Mouse (Mus musculus) adrenal gland, postnatal 14 days (tissue): ENCODE measurements at regions not wholly inside any gene's neighbourhood (a gene's known extent, or its start where the extent isn't known, plus 50 kb on each side); places are given as distances from the start of the nearest gene placed in this dataset.
A peak's percentile ranks its signal among the peaks of the same experiment; 100 is the strongest.

Source experiments
- DNase-seq: peaks from one replicate; pipeline ENCODE4 v3.0.0; 2021; ENCODE audit warnings: mixed read lengths

DNA sequence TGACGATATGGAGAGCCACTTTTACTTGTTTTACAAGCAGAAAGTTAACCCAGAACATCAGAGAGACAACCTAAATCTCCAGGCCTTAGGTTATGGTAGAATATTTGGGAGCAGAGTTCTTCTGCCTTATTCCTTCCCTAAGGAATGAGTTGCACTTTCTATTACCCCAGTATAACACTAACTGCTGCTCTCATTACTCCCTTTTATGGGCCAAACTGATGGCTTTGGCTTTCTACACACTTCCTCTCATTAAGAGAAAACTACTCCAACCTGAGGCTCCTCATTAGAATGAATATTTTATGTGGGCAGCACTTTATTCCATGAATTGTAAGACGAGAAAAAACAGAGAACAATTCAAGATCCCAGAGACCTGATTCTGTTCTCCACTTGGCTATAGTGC, 289.0 kb upstream of the Tnc start:
- no peak for DNase-seq

DNA sequence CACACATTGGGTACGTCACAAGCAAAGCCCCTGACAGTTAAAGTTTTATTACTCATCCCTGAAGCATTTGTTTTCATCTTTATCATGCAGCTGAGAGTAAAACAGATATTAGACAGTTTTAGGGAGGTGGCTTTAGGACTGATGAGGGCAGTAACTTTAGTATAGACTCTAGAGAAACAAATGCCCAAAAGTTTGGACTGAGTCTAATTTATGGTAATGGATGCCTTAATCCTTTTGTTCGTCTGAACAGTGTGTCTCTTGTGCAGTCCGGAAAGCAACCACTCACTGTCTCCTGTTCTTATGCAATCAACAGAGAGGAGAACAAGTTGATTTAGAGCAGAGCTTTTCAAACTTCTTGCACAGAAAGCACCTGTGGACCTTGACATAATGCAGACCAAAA, 283.4 kb upstream of the Tnc start:
- DNase-seq, result no peak

DNA sequence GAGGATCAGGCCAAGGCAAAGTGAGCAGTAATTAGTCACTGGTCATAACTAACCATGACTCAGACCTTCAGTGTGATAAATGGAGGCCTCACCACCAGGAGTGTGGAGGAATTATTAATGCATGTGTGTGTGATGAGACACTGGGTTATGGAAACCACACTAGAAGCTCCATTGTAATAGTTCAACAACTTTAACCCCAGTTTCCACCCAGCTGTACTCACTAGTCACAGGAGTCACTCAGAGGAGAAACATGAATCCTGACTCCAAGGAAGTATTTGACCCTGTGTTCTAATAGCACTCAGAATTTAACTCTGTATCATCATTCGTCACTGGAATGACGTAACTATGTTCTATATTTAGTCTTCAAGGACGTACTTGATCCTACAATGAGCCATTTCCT, 277.6 kb upstream of the Tnc start:
- no peak for DNase-seq

DNA sequence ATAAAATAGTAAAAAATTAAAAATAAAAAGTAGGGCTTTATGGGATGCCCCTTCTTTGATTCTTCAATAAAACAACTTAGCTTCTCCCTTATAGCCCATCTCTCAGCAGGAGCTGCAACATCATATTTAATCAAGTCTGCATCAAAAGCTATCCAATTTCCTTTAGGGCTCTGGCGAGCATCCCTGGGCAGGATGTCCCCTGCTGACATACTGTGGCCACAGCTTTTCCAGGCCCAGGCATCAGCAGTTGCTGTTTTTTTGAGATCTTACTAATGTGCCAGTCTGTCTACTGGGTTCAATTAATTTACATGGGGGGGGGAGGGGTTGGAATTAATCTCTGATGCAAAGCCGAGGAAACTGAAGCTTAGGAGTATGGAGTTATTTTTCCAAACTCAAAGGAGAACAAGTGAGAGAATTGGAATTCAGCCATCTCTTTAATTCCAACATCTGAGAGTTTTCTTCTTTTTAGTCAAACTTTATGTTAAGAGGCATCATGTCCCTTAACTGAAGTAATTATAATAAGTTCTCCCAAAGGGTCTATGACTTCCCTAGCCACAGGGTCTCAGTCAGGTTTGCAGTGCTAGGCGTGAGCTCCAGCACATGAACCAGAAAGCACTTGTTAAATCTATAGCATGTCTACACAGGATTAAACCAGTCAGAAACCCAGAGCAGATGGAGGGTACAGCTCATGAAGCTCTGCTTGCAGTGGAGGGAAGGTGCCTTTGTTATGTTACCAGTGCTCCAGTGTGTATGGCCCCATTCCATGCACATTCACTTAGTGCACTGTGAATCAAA, 269.9 kb upstream of the Tnc start:
- no peak for DNase-seq

DNA sequence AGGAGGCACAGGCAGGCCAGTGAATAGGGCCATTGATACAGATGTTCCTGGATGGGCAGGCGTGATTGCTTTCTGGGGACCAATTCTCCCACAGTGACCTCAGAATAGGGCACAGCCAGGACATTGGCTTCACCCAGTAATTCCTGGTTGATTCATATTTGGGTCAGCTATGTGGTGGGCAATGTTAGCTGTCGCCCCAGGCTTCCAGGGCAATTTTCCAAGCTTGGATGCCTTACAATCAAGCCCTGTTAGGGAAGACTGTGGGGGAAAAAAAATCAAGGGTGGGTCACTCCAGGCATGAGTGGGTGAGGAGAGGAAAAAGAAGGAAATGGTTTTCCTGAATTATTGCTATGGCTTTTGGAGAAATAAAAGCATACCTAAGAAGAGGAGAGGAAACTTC, 250.1 kb upstream of the Tnc start:
- DNase-seq, result no peak

DNA sequence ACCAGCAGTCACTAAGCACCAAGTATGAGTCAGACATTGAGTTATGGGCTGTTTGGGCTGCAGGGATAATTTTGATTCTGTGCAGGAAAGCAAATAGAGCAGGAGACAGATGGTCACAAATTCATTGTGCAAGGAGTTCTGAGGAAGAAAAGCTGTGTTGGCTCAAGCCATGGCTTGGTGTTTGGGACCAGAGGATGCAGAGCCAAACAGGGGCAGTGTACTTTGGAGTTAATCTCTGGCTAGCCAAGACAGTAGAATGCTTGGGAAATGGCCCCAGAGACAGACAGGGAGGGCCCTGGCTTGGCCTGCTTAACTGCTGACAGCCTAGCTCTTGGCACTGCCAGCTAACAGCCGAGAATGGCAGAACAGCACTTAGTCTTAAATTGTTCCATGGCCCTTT, 235.7 kb upstream of the Tnc start:
- DNase-seq, result peak; percentile 21

DNA sequence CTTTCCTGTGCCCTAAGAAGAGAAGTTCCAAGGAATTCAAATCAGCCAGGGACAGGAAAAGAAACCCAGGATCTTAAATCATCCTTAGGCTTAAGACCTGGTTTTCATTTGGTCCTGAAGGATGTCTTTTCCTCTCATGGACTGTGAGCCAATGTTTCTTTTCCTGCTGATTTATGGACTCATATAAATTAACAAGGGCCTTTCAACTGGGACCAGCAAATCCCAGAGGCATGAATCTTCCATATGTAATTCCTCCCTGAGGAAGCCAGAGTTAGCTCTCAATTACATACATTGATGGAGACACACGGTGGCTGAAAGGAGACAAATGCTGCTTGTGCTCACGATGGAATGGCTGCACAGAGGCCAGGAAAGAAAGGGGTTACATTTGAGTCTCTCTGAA, 230.2 kb upstream of the Tnc start:
- DNase-seq, result no peak

DNA sequence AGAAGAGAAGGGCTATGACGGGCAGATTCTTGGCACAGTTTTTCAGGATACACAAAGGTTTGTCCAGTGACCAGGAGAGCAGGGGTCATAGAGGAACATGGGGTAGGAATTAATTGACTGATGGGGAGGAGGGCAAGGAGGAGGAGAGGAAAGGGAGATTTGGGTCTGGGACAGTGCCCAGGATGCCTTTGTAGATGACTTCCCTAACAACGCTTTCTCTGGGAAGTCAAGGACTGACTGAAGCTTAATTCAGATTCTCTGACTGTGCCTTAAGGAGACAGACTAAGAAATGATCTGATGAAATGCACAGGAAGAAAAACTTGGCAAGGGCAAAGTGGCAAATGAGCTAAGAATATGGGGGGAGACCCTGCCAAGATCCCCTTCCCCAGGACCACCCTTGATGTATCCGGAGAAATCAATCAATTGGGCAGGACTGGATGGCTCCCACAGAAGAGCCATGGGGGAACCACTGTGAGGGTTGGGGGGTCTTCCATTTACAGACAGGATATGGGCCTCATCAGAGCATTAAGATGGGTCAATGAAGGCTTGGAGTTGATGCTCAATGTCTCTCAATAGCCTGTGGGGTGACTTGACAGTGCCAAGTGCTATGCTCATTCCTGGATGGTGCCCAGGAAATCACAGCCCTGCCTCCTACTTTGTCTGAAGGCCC, 227.6 kb upstream of the Tnc start:
- DNase-seq, result no peak

DNA sequence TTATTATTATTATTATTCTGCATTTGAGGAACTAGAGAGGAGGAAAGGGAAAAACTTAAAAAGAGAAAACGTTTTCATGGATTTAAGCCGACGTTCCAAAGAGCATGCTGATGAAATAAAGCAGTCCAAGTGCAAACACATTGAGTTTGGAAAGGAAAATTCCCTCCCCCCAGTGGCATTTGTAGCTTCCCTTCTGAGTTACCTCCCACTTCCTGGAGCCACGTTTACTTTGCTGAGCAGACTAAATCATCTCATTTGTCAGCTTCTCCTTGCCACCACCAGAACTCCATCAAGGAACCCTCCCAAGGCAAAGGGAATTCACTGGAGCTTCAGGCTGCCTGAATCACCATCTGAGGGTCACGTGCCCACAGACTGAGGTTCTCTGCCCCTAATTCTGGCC, 223.0 kb upstream of the Tnc start:
- DNase-seq, result no peak

DNA sequence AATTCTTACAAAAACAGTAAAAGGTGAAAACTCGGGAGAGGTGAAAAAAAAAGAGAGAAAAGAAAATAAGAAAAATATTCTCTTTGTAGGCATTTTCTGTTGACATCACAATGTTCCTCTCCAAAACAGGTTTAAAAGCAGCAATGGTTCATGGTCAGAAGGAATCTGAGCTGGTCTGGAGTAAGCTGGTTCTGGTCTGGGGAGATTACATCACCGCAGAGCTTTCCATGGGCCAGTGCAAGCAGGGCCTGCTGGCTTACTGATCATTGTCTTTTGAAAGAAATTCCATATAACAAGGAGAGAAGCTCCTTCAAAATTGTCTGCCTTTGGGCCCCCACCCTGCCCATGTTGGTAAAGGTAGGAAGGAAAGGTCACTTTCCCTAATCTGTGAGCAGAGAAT, 222.3 kb upstream of the Tnc start:
- no peak for DNase-seq

DNA sequence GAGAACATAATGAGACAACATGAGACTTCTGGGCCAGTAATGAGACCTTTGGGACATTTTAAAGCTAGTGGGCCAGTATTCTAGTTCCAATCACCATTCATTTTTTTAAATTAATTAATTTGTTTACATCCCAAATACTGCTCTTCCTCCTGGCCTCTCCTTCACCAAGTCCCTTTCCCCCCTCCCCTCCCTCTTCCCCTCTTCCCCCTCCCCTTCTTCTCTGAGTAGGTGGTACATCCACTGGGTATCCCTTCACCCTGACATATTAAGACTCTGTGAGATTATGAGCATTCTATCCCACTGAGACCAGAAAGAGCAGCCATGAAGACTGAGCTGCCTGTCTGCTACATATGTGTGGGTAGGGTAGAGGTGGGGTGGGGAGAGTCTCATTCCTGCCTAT, 213.7 kb upstream of the Tnc start:
- no peak for DNase-seq

DNA sequence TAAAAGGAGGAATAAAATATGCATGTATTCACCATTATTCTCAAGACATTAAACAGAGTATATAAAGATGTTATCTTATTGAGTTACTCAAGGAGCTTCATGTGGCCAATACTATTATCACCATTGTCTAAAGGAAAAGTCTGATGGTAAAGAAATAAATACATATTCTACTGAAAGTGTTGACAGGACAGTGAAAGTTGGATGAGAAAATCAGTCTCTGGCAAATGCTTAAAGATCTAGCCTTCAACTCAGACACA, 213.3 kb upstream of the Tnc start:
- no peak for DNase-seq

DNA sequence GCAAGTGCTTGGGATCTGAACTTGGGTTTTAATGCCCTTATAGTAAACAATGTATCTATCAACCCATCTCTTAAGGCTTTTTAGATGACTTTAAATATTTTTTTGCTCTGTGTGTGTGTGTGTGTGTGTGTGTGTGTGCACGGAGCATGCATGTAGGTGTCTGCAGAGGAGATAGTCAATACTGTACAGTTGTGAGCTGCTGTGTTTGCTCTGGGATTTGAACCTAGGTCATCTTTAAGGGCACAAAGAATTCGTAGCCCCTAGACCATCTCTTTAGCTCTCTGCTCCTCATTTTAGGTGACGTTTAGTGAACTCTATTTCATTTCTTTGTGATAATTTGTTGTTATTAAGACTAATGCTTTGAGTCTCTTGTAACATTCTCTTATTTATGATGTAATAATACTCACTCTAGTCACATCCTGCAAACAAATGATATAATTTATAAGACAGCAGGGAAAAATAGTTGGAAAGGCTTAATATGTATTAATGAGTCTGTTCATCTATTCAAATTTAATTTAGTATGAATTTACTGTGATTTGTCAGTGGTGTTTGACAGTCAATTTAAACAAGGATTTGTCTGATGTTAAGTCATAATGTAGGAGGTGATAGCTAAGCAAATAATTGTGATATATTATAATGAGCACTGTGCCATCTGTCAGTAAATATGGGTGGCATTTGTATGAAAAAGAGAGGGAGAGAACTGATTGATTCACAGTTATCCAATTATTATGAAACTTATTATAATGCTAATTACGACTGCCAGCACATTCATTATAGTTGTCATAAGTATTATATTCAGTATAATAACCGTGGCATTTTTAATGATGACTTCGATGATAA, 212.8 kb upstream of the Tnc start:
- DNase-seq, result no peak

DNA sequence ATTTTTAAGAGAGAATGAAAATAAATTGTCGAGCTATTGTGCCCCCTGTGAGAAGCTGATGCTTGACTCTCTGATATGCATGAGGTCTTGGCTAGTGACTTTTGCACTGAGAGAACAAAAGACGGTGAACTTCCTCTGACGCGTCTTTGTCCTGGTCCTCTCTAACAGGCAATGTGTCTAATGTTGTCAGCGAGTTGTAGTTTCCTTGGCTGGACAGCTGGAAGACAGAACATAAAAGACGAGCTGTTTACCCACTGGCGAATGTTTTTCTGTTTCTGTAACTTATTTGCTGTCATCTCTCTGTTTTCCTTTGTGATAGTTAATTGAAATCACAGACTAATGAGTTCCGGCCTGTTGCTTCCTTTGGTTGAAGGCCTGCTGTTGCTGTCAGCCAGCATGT, 208.4 kb upstream of the Tnc start:
- no peak for DNase-seq

DNA sequence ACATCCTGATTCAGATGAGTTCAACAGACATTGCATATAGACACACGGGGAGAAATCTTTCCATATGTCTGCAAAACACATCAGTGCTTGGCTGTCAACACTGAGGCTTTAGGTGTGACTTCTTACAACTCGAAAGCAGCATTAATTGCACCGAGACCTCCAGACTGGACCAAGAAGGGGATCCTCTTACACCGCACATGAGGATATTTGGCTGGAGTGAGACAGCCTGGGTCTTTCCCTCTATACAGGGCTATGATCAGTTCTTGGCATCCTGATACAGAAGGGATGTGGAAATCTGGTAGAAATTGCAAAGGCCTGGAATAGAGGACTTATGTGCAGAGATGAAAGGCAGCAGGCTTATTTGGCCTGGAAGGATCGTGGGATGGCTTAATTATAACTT, 203.9 kb upstream of the Tnc start:
- DNase-seq, result no peak

DNA sequence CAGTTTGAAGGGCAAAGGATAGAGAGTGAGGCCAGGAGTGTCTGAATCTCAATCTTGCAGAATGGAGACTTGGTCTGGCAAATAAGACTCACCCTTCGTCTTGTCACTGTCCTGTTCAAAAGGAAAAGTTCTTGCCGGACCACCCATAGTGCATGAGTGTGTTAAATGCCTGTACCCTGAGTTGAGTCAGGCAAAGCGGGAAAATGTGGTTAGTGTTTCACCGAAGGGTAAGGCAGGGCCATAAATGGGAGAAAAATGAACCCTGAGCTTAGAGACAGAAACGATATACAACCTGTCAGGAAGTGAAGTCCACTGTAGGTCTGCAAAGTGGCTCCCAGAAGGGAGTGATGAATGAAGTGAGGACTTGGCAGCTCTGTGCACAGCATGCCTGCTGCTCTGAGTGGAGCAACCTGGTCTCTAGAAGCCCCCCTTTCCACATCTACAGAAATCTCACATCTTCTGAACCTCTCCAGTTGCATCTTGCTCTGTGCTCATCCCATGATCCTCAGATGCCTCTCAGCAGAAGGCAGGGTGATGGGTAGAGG, 191.5 kb upstream of the Tnc start:
- DNase-seq, result no peak

DNA sequence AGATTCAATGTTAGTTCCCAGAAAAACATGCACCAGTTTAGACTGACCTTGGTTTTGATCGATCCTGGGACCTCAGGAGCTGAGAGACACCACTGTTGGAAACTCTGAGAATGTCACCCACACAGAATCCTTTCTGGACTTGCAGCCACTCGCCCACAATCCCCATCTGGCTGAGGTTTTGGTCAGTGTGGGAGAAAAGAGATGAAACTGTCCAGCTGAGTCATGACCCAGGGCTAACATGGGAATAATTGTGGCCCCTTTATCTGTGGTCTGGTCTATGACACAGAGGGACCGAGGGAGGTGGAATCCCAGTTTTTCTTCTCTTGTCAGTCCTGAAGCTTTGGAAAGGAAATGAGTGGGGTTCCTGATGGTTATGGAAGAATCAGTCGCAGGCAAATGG, 188.7 kb upstream of the Tnc start:
- DNase-seq, result no peak

DNA sequence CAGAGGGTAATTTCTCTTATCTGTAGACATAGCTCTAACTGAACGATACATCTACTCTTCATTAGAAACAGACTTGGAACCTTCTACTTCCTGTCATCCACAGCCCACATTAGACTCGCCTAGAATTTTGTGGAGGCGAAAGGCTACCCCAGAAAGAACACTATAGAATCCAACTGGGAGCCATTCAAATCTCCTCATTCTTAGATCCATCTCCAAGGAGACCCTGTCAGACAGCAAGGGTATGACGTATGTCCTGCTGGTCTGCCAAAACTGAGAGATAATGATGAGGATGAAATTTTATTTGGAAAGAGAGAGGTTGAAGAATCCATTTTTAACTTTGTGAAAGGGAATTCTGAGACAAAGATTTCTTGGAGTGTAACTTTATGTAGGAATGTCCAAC, 185.3 kb upstream of the Tnc start:
- DNase-seq, result no peak

DNA sequence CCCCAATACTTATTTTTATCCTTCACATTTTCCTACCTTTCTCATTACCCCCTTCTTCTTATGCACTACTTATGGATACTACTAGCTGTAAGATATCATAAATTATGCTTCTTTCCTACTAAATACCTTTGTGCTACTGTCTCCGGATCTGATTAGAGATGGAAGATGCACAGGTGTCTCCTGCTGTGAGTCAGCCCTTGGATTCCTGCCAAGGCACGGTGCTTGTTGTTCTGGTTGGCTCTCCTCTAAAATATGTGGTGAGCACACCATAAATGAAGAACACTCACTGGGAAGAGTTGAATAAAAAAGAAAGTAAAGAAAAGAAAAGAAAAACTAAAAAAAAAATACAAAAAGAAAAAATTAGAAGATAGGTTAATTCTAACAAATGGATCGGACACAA, 181.5 kb upstream of the Tnc start:
- no peak for DNase-seq

DNA sequence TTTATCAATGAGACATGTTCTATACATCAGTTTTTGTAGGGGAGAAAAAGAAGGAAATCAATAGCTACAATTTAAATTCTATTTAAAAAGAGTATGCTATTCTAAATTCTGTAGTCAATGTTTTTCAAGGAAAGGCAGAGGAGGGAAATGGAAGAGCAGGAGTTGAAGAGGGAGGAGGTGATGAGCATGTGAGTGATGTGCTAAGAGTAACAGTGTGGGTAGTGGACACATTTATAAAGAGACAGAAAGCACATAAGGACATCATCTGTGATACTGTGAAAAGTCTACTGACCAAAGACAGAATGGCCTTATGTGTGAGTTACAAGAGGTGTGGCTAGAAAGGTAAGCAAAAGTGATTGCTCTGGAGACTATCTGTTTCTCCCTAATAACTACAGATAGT, 179.8 kb upstream of the Tnc start:
- no peak for DNase-seq

DNA sequence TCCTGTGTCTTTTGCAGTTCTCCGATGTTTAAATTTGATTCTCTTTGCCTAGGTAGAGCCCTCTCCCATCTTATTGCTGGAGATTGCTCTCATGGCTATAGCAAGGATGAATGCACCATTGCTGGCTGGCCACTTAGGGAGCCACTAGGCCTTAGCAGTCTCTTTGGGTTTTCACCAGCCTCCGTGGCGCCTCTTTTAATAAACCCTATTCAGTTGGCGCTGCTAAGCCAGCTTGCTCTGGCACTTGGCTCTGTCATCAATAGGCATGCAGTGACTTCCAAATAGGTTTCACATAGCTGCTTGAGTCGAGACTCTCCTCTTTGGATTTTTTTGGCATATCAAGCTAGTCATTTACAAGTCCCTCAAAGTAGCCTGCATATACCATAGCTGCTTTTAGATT, 178.1 kb upstream of the Tnc start:
- no peak for DNase-seq

DNA sequence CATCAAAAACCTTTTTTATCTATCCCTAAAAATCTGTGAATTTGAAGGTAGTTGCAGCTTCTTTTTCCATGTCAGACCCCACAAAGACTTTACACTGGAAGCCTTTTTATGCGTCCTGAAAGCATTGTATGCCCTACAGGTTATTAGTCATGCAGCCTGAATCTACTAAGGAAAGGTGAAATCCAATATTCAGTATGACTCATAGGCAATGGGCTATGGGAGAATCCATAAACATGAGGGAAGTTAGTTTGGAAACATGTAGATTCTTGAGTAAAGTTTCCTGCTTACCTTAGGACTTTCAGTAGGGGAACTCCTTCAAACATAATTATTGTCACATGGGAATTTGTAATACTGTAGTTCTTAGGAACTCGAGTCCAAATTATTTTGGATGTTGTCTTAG, 173.0 kb upstream of the Tnc start:
- DNase-seq, result no peak

DNA sequence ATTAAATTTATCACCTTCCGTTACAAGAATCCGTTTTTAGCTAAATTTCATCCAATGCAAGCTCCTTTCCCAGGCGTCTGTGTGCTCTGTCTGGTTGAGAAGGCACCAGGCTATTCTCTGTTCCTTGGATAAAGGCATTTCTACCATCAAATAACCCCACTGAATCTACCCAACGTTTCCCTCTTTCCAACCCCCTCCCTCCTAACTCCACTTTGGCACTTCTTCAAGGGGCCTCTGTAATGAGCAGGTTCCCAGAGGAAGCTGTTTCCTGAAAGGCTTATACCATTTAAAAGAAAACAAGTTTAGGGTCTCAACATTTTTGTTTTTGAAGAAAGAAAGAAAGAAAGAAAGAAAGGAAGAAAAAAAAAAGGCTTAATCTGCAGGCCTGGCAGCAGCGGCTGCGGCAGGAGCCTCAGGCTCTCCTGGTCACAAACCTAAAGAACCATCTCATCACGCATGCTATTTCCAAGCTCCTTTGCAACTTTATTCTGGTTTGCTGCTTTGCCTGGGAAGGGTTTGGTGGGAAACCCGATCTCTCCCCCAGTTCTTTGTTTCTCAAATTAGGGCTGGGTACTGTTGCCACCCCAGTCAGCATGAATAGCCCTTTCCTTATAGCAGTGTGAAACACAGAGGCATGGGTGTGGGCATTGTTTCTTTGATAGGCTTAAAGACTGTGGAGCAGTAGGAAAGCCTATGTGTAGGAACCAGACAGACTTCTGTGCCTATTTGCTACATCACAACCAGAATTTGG, 160.5 kb upstream of the Tnc start:
- DNase-seq, result no peak
